In genomic region chr8:92354536-92355482, GRCm38 (mm10) we compare ENCODE assay signal across 8 mouse cellular contexts. TPM values are rescaled to one million over a fixed set of nuclear protein-coding genes. Genes with fewer than 3 reads are reported as not detected.
DNase-seq lines count a peak whose midpoint lies in the region; ATAC-seq lines count a peak whose summit lies in the region.

No protein-coding gene starts in this region.

- WGBS in kidney, embryonic 15.5 days = 6% methylated on average over 22 of the region's 22 CpGs
- 2% methylated on average over 22 of the region's 22 CpGs for WGBS in hindbrain, embryonic 16.5 days

- H3K4me3 ChIP-seq in kidney, embryonic 15.5 days (replicated peaks) = peak overlapping the region; percentile 68
- H3K4me3 ChIP-seq in hindbrain, embryonic 16.5 days (ENCODE audit: low read length) = peak overlapping the region; percentile 68

- no peak for ATAC-seq in kidney, embryonic 15.5 days (replicated peaks; ENCODE audit: low FRiP score)
- ATAC-seq in hindbrain, embryonic 16.5 days = no peak

- peaks cover 44% of the 10 kb centered on the region for H3K4me1 ChIP-seq in kidney, embryonic 15.5 days
- H3K4me1 ChIP-seq in hindbrain, embryonic 16.5 days (ENCODE audit: control insufficient read depth, insufficient read depth, low read depth, low read length) = peaks cover 11% of the 10 kb centered on the region

- no peaks in the 10 kb centered on the region for H3K9me3 ChIP-seq in kidney, embryonic 15.5 days (replicated peaks)
- no peaks in the 10 kb centered on the region for H3K9me3 ChIP-seq in hindbrain, embryonic 16.5 days (ENCODE audit: control insufficient read depth, low read length)

- no peak for DNase-seq in kidney, postnatal 10 days
- peak; percentile 64 for DNase-seq in embryo, embryonic 11 days
- DNase-seq in lung, postnatal 36 days = peak; percentile 68
- no peak for DNase-seq in left cerebral cortex, postnatal 4 days
- DNase-seq in thymus, postnatal 36 days = no peak
- DNase-seq in frontal cortex, postnatal 14 days (ENCODE audit: low spot score in 2 of 2) = no peak

- H3K9ac ChIP-seq in kidney, embryonic 15.5 days = no peak overlapping the region
- H3K9ac ChIP-seq in hindbrain, embryonic 16.5 days (ENCODE audit: low read depth, low read length) = peak overlapping the region; percentile 51

- H3K27me3 ChIP-seq in kidney, embryonic 15.5 days = peaks cover 90% of the 10 kb centered on the region
- H3K27me3 ChIP-seq in hindbrain, embryonic 16.5 days (replicated peaks; ENCODE audit: control insufficient read depth, insufficient read depth, low read length) = peaks cover 4% of the 10 kb centered on the region; the same call in 1 of the 2 replicates

- intact Hi-C loops in left cerebral cortex, postnatal 4 days (cut with DNase I) = loop anchor here (5.0 to 10.0 kb wide), 4 partner anchors 553 to 1160 kb away; partner anchors contain the start of genes Aktip and Irx3

- H3K27ac ChIP-seq in kidney, embryonic 15.5 days = no peak overlapping the region
- peak overlapping the region; percentile 88 for H3K27ac ChIP-seq in hindbrain, embryonic 16.5 days (ENCODE audit: low read depth, low read length)

- H3K36me3 ChIP-seq in kidney, embryonic 15.5 days = no peaks in the 10 kb centered on the region
- no peaks in the 10 kb centered on the region for H3K36me3 ChIP-seq in hindbrain, embryonic 16.5 days (ENCODE audit: control insufficient read depth, insufficient read depth, low read length)

- peak overlapping the region; percentile 89 for H3K4me2 ChIP-seq in kidney, embryonic 15.5 days
- peak overlapping the region; percentile 82 for H3K4me2 ChIP-seq in hindbrain, embryonic 16.5 days (ENCODE audit: low read length)

RNA-seq across cellular contexts. Expression of gene Irx5, which starts 2.6 kb away (rescaled TPM):
- polyA plus RNA-seq in kidney, embryonic 15.5 days (2015; fragmentation: Nextera tagmentation; extraction: Ambion mirVana) = 2.3 and 2.8 TPM in 2 replicates
- polyA plus RNA-seq in hindbrain, embryonic 16.5 days (2015; fragmentation: Nextera tagmentation; extraction: Ambion mirVana) = 8.0 and 9.4 TPM in 2 replicates
- total RNA-seq in left cerebral cortex, postnatal 4 days (2021) = not detected

Comparison
In these comparisons a context has a peak if more than half of its experiments do, and no peak if none do; other contexts are left out.
1. DNase-seq: peak in embryo, embryonic 11 days (single experiment) and lung, postnatal 36 days (single experiment); none in kidney, postnatal 10 days (single experiment), left cerebral cortex, postnatal 4 days (single experiment), thymus, postnatal 36 days (0 of 2) and frontal cortex, postnatal 14 days (0 of 2).